Mouse (Mus musculus): ENCODE data around the gene Hdgf.

- TF ChIP-seq CTCF (IDR thresholded peaks at IDR 0.05; ENCODE audit: extremely low read depth, insufficient read depth, low read length) (no peak), POLR2A (IDR thresholded peaks at IDR 0.05; ENCODE audit: extremely low read depth, insufficient read depth, low read length) (no peak)
Measured at GRCm38 (mm10) chr3:87918551-87918950, 12.4 kb downstream of the Hdgf start.

All from cortical plate, adult 2 months (tissue).